Mouse (Mus musculus): ENCODE data around the gene Thap4.

Thap4 gene

DNA sequence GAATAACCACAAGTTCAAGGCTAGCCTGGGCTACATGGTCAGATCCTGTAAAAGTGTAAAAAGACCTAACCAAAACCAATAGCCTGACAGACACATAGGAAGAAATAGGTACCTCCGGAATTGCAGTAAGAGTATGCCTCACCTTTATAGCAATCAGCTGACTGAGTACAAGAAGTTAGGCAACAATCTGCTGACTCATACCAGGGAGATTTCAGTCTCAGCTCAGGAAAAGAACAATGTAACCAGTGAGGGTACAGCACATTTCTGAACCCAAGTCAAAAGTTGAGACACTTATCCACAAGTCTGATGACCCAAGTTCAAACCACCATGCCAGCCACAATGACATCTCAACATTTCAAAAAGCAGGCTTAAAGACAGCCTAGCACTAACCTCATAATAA is 6.1 kb downstream of the Thap4 start:
- no peak for ATAC-seq (ENCODE audit: insufficient number of reproducible peaks, low FRiP score, low TSS enrichment)

DNA sequence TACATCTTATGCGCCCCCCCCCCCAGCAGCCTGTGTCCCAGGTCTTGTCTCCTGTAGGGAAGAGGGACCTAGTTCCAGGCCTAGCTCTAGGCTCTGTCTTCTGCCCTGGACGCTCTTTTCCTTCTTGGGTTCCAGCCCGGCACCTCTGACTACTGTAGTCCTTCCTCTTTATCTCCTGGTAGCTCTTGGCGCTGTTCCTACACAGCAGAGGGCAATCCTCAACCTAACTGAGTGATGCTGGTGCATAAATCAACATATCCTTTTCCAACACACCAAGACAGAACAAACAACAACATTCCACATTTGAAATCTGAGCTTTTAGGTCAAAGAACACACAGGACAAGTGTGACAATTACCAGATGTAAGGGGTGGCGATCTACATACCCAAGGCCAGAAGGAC is 8.5 kb downstream of the Thap4 start:
- ATAC-seq (ENCODE audit: insufficient number of reproducible peaks, low FRiP score, low TSS enrichment): no peak

DNA sequence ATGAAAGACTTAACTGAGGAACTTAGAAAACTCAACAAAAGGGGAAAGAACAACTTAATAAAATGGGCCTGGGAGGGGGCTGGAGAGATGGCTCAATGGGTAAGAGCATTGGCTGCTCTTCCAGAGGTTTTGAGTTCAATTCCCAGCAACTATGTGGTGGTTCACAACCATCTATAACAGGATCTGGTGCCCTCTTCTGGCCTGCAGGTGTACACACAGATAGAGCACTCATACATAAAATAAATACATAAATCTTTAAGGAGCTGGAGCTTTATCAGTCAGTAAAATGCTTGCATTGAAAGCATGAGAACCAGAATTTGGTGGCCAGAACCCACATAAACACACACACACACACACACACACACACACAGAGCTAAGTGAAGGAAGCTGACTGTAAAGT is 11.8 kb downstream of the Thap4 start:
- ATAC-seq (ENCODE audit: insufficient number of reproducible peaks, low FRiP score, low TSS enrichment): no peak

DNA sequence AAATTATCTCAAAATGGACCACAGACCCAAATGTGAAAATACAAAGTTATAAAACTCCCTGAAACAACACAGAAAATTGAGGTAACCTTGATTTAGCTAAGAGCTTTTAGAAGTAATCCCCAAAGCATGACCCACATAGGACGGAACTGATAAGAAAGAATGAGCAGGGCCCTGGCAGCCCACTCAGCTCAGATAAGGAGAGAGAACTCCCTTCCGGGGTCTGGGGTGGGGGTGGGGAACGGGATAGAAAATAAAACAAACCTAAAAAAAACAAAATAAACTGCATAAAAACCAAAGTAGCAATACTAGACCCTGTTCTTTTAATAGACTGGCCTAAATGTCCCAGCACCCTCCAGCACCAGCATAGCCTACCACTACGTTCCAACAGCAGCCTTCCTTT is 12.7 kb downstream of the Thap4 start:
- no peak for ATAC-seq (ENCODE audit: insufficient number of reproducible peaks, low FRiP score, low TSS enrichment)

DNA sequence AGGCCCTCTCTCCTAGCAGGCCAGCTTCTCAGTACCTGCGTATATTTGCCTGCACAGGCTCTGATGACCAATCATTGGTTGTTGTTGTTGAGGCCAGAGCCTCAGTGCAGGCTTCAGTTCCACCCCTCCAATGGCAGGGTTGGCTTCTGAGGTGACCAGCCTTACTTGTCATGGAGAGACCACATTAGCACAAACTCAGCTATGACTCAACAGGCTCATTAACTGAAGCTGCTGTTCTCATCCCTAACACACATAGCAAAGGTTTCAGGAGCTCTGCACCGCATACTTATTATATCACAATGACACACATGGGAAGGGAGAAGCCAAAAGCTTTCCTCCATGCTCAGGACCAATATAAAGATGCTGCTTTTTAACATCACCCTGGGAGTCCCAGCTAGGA is 14.0 kb downstream of the Thap4 start:
- ATAC-seq (ENCODE audit: insufficient number of reproducible peaks, low FRiP score, low TSS enrichment): no peak

DNA sequence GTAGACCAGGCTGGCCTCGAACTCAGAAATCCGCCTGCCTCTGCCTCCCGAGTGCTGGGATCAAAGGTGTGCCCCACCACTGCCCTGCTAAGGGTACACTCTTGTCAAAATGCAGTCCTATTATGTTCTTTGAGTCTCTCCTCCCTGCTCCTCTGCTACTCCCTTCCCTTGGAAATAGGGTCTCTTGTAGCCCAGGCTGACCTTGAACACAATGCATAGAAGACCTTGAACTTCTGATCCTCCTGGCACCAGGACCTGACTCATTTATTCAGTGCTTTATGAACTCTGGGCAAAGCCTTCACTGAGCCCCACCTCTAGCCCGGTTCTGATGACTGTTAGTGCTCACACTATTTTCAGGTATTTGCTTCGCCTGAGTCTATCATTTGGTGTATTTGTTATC is 17.0 kb downstream of the Thap4 start:
- ATAC-seq (ENCODE audit: insufficient number of reproducible peaks, low FRiP score, low TSS enrichment): no peak

DNA sequence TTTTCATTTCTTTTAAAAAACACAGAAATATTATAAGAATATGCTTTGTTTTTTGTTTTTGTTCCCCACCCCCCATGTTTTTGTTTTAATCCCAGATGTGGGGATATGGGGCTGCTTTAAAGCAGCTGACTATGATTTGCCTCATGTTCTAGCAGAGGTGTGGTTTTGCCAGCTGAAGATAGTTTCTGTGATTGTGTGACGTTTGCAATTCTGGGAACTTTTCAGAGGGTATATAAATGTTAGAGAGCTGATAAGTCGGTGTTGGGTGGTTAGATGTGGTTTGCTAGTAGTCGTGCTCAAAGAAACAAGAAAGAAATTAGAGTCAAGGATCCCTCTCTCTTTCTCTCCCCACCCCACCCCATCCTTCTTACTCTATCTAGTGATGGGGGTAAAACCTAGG is 18.8 kb downstream of the Thap4 start:
- no peak for ATAC-seq (ENCODE audit: insufficient number of reproducible peaks, low FRiP score, low TSS enrichment)

DNA sequence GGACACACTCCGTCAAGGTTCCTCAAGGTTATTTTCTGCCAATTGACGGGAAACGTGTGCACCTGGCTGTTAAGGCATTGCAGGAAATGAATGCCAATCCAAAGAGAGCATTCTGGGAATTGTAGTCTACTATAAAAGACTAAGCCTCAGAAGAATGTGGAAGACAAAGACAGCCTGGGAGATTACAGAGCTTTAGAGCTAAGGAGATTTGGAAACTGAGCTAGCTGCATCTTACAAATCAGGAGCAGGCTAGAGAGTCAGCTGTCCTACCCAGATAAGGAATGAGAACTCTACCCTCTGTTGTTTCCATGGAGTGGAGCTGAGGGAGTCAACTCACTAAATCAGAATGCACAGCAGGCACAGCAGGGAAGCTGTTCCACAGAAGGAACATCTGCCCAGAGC is 22.8 kb downstream of the Thap4 start:
- peak; percentile 56; the same call in 1 of the 2 replicates for ATAC-seq (ENCODE audit: insufficient number of reproducible peaks, low FRiP score, low TSS enrichment)

DNA sequence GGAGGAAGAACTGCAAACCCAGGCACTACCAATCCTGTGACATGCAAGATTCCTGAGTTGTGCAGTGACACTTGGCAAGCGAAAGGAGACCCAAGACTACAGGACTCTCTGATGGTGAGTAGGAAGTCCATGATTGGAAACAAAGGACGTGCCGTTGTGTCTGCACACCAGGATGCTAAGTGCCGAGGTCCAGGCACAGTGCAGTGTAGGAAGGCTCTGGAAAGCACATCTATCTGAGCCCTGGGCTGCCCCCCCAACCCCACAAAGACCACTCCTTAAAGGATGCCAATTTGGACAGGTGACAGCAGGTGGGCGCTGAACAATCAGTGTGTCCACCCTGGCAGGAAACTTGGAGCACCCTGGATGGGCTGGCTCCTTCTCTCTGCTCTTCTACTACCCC is 23.6 kb downstream of the Thap4 start:
- no peak for ATAC-seq (ENCODE audit: insufficient number of reproducible peaks, low FRiP score, low TSS enrichment)

DNA sequence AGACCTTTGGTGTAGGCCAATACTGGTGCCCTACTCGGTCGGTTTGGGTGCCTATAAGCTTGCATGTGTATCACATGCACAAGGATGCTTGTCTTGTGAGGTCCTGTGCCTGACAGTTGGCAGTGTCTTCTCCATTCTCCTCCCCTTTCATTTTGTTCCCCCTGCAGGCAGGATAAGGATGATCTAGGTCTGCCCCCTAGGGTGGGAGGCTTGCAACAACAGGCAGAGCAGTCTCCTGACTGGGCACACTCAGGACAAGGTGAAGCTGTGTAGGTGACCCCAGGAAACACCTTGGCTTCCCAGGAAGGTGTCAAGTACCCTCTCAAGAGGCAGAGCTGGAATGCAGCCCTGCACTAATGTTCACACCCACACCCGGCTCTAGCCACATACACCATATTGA is 27.7 kb downstream of the Thap4 start:
- ATAC-seq (ENCODE audit: insufficient number of reproducible peaks, low FRiP score, low TSS enrichment): 0 out of 2 replicates have a peak, but pooled peaks have one; percentile 10

DNA sequence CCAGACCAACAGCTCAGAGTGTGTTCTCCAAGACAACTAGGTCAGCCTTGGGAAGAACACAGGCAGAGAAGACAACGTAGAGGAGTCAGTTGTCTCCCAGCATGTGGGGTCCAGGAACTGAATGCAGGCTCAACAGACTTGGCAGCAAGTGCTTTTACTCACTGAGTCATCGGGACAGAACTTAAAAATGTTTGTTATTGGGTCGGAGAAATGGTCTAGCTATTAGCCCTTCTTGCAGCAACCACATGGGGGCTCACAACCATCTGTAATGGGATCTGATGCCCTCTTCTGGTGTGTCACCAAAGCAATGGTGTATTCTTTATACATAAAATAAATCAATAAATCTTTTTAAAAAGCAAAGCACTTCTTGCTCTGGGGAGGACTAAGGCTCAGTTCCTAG is 28.5 kb downstream of the Thap4 start:
- no peak for ATAC-seq (ENCODE audit: insufficient number of reproducible peaks, low FRiP score, low TSS enrichment)

DNA sequence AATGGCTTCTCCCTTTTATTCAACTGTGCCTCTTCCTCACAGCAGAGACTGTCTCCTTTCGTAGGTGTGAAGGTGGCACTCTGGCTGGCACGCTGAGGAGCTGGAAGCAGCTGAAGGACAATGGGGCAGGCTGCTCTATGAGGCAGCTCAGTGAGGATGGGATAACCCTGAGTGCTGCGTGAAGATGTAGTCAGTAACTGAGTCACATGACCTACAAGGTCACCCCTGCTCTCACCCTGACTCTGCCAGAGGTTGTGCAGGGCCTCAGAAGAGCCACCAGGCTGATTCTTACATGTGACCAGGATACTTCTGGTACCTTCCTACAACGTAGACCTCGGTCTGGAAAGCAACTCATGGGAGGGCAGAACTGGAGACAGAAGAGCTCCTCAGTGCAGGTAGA is 29.0 kb downstream of the Thap4 start:
- no peak for ATAC-seq (ENCODE audit: insufficient number of reproducible peaks, low FRiP score, low TSS enrichment)

DNA sequence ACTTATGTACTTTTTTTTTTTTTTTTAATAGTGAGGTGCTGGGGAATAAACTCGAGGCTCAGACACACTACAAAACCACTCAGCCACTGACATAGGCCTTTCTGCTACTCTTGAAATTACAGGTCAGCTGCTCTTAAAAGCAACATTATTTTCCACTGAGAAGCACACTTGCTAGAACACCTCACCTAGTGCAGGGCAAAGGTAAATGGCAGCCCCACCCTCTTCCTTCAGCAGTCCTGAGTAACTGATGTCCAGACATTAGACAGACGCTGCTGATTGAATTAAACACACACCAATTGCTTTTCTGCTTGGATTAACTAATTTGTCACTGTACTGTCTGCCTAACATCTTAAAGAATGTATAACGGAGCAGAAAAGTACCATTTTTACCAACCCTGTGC is 30.0 kb downstream of the Thap4 start:
- no peak for ATAC-seq (ENCODE audit: insufficient number of reproducible peaks, low FRiP score, low TSS enrichment)

DNA sequence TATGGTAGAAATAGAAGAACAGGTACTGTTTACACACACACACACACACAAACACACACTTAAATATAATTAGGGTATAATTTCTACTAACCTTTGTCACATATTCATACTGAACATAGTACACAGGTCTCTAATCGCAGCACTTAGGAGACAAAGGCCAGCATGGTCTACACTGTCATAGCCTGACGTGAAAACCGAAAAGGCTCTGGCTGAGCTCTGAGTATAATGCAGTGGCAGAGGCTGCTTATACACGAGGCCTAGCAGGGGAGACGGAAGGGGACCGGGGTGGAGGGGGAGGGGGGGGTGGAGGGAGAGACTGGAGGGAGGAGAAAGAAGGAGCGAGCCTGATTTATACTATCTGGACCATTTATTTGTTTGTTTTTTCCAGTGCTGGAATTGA is 33.1 kb downstream of the Thap4 start:
- no peak for ATAC-seq (ENCODE audit: insufficient number of reproducible peaks, low FRiP score, low TSS enrichment)

DNA sequence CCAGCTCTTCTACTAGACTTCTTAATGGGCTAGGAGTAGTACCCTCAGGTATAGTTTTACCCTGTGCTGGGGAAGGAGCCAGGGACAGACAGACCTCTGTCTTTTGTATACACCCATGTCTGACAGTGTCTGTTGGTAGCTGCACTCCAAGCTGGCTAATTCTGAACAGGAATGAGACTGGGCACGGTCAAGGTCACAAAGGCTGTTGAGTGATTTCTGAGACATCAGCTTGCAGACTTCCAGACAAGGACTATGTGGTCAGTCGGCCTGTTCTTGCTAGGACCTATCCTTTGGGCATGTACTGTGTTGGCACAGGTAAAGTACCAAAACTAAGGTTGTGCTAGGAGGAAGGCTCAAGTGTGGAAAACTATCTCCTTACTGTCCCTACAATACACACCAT is 38.5 kb downstream of the Thap4 start:
- no peak for ATAC-seq (ENCODE audit: insufficient number of reproducible peaks, low FRiP score, low TSS enrichment)

DNA sequence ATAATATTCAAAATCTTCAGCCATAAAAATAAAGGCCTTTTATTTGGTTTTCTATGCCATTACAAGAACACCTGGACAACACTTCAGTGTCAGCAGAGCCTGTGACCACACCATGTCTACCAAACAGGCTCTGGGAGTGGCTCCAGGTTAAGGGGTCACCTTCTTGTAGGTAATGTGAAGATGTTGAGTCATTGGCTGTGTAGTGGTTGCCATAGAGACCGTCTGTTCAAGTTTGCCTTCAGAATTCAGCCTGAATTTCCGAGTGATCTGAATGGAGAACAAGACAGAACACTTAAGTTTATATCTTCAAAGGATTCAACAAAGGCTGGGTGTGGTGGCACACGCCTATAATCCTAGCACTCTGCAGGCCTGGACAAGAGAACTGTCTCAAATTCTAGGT is 49.3 kb downstream of the Thap4 start:
- no peak for ATAC-seq (ENCODE audit: insufficient number of reproducible peaks, low FRiP score, low TSS enrichment)

DNA sequence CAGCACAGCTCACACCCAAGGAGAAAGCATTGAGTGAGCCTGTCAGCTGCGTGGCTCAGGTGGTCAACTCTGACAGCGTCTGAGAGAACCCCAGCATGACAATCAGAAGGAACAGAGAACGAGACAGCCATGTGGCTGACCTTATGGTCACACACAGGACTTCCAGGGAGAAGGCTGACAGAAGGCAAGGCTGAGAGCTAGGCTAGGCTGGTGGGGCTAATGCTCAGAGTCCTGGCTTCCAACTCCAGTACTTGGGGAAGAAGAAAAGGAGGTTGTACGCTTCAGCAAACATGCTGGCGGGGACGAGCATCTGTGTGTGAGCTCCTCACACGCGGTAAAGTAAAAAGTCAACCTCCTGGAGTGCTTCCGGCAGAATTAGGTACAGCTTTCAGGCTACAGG is 50.3 kb downstream of the Thap4 start:
- no peak for ATAC-seq (ENCODE audit: insufficient number of reproducible peaks, low FRiP score, low TSS enrichment)

DNA sequence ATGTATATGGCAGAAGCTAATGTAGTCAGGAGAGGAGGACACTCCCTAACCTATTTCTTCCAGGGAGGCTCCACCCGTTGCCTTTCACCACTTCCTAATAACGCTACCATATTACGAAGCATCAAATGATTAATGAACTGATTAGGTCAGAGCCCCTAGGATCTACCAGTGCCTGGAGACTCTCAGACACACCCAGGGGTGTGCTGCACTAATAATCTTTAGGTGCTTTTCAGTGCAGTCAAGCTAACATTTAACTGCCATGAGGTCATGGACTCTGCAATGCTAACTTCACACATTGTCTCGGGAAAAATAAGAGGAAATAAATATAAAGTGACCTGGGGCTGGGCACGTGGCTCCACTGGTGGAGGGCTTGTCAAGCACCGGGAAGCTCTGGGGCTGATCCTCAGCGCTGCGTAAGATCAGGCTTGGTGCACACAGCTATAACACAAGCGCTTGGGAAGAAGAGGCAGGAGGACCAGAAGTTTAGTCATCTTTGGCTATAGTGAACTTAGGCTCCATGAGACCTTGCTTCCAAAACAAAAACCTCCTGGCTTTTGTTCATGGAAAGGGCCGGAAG is 51.1 kb downstream of the Thap4 start:
- ATAC-seq (ENCODE audit: insufficient number of reproducible peaks, low FRiP score, low TSS enrichment): no peak

DNA sequence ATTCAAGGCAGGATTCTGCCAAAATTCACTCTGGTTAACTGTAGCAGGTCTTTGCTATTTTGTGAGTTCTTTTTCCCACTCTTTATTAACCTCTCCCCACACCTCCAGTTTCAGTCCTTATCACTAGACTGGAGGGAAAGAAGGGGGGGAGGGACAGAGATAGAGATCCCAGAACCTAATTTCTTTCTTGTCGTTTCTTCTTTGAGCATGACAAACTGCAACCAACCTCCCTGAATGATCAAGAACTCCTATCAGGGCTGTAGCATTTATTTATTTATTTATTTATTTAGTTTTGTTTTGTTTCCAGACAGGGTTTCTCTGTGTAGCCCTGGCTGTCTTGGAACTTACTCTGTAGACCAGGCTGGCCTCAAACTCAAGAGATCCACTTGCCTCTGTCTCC is 52.6 kb downstream of the Thap4 start:
- ATAC-seq (ENCODE audit: insufficient number of reproducible peaks, low FRiP score, low TSS enrichment): no peak

DNA sequence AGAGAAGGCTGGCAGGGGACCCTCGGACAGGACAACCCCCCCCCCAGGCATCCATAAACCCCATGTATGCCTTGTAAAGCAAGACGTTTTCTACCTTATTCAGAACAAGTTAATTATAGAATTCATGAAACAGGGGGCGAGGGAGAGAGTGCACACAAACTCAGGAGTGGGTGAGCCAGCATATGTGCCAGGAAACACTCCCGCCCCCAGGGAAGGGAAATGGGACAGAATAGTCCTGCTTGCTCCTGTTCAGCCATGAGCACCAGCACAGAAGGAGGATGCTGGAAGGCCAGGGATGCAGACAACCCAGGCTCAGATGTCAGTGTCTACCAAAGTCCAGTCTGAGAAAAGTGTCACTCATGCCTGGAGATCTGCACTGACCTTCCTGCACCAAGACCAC is 55.5 kb downstream of the Thap4 start:
- ATAC-seq (ENCODE audit: insufficient number of reproducible peaks, low FRiP score, low TSS enrichment): no peak

DNA sequence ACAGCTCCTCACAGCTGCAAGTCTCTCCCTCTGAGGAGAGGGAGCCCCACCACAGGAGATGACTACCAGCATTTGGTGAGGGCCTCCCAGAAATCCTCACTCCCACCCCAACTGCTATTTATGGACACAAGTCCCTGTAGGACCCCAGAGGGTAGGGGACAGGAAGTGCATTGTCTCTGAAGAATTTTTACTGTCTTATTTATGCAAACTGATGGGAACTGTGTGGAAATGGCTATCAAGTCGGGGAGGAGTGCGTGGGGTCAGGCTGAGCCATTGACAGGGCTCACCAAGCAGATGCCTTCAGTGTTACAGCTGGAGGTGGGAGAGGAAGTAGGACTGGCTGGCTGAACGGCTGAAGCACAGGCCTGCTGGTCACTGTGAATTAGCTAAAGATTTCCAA is 57.3 kb downstream of the Thap4 start:
- no peak for ATAC-seq (ENCODE audit: insufficient number of reproducible peaks, low FRiP score, low TSS enrichment)

DNA sequence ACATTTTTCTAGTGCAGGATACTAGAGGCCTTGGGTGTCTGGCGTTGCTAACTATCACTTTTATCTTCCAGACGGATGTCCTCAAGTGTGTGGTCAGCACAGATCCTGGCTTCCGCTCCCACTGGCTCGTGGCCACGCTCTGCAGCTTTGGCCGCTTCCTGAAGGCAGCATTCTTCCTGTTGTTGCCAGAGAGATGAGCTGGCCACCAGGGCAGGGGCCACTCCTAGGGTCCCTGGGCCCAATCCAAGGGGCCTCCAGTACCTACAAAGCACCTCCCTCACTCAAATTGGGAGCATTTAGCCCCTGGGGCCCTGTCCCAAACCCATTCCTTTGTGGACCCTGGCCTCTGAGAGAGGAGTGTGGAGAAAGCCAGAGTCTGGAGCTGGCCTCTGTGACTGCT is 59.7 kb downstream of the Thap4 start:
- ATAC-seq (ENCODE audit: insufficient number of reproducible peaks, low FRiP score, low TSS enrichment): no peak

DNA sequence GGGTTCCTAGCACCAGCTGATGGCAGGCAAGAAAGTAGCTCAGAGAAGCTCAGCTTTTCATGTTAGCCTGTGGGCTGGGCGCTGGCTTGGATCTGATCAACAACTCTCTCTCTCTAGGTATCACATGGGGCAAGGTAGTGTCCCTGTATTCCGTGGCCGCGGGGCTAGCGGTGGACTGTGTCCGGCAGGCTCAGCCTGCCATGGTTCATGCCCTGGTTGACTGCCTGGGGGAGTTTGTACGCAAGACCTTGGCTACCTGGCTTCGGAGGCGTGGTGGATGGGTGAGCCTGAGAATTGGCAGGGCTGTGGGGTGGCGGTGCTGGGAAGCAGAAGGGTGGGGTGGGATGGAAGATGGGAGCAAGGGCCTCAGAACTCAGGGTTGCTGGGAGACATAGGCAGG is 60.7 kb downstream of the Thap4 start:
- no peak for ATAC-seq (ENCODE audit: insufficient number of reproducible peaks, low FRiP score, low TSS enrichment)

Data from cerebellum, adult (tissue).